Mouse (Mus musculus) cerebellum, postnatal 10 days (tissue): ENCODE data around the gene Mrpl18.
"Not testable (repeated sequence)": the region's sequence is repeated elsewhere in the genome, so short reads cannot be mapped to it uniquely, and the experiment has no call there.

Source experiments
- DNase-seq, 2 experiments: peaks; one replicate each; pipeline ENCODE4 v3.0.0; 2021; ENCODE audit warnings: mixed read lengths in 2 of 2

Gene Mrpl18

GRCm38 (mm10) chr17:12915881-12916583, at the start of gene Mrpl18:
Mrpl18 (minus strand) TSS chr17:12916345.
- peak; percentile 98 to 99 for DNase-seq

GRCm38 (mm10) chr17:12963476-12963875, 47.3 kb upstream of the Mrpl18 start:
- DNase-seq: no peak

GRCm38 (mm10) chr17:12960331-12960873, 44.3 kb upstream of the Mrpl18 start, which contains the start of gene Acat2:
Acat2 (minus strand) TSS chr17:12960747.
- peak; percentile 97 to 98 for DNase-seq

GRCm38 (mm10) chr17:12959377-12959776, 43.2 kb upstream of the Mrpl18 start:
- not testable (repeated sequence) for DNase-seq

GRCm38 (mm10) chr17:12956664-12957063, 40.5 kb upstream of the Mrpl18 start:
- peak; percentile 41 to 49 for DNase-seq

GRCm38 (mm10) chr17:12949669-12950068, 33.5 kb upstream of the Mrpl18 start:
- no peak for DNase-seq

GRCm38 (mm10) chr17:12942459-12943162, 26.5 kb upstream of the Mrpl18 start:
- no peak for DNase-seq

- no peak for DNase-seq
These were observed 25.6 kb upstream of the Mrpl18 start for GRCm38 (mm10) chr17:12941543-12942260.

- DNase-seq: peak; percentile 71 to 73
These were observed 24.1 kb upstream of the Mrpl18 start, which contains the start of gene Acat3 for GRCm38 (mm10) chr17:12940151-12940805. Acat3 (minus strand) TSS chr17:12940600.

- not testable (repeated sequence) for DNase-seq
These were observed 23.4 kb upstream of the Mrpl18 start for GRCm38 (mm10) chr17:12939377-12940148.

GRCm38 (mm10) chr17:12938077-12938476, 21.9 kb upstream of the Mrpl18 start:
- no peak for DNase-seq

GRCm38 (mm10) chr17:12937412-12937970, 21.3 kb upstream of the Mrpl18 start:
- DNase-seq: no peak

- DNase-seq: no peak
These were observed 19.6 kb upstream of the Mrpl18 start for GRCm38 (mm10) chr17:12935719-12936118.

GRCm38 (mm10) chr17:12931576-12931975, 15.4 kb upstream of the Mrpl18 start:
- not testable (repeated sequence) for DNase-seq

GRCm38 (mm10) chr17:12925703-12926180, 9.6 kb upstream of the Mrpl18 start:
- no peak for DNase-seq

GRCm38 (mm10) chr17:12925001-12925400, 8.9 kb upstream of the Mrpl18 start:
- no peak for DNase-seq

GRCm38 (mm10) chr17:12921073-12921472, 4.9 kb upstream of the Mrpl18 start:
- no peak for DNase-seq

- DNase-seq: no peak
These were observed 639 bp upstream of the Mrpl18 start for GRCm38 (mm10) chr17:12916588-12917380.

- DNase-seq: peak in 1 of 2 experiments; percentile 51
These were observed 661 bp downstream of the Mrpl18 start, which contains the start of gene Tcp1 for GRCm38 (mm10) chr17:12915488-12915880. Tcp1 (plus strand) TSS chr17:12915701.

- DNase-seq: no peak
These were observed 5.8 kb downstream of the Mrpl18 start for GRCm38 (mm10) chr17:12910391-12910790.
